Mouse (Mus musculus): ENCODE results near the gene Tmem109. TPM values are rescaled to one million over a fixed set of nuclear protein-coding genes. Genes with fewer than 3 reads are reported as not detected.

Tmem109 gene
- total and polyA plus RNA-seq, 3 experiments = 17.9 to 51.5 (median 32.9) TPM

- TF ChIP-seq EP300 (IDR thresholded peaks at IDR 0.05; ENCODE audit: low read length) = peak; percentile 61
- TF ChIP-seq MEF2A (IDR thresholded peaks at IDR 0.05; ENCODE audit: borderline replicate concordance, low read depth, low read length) = peak; percentile 73
- TF ChIP-seq GABPA (IDR thresholded peaks at IDR 0.05; ENCODE audit: insufficient replicate concordance, low read depth, low read length) = no peak
- no peak for TF ChIP-seq MAFK (IDR thresholded peaks at IDR 0.05; ENCODE audit: insufficient replicate concordance, low read length)
- TF ChIP-seq MAX (IDR thresholded peaks at IDR 0.05; ENCODE audit: low read length) = peak; percentile 59
- TF ChIP-seq POLR2A (IDR thresholded peaks at IDR 0.05; ENCODE audit: low read depth, low read length) = peak; percentile 35; the same call in 1 of the 2 replicates
These were observed 1.5 kb downstream of the Tmem109 start (continued) for GRCm38 (mm10) chr19:10880085-10880974.

GRCm38 (mm10) chr19:10878201-10878837, 3.5 kb downstream of the Tmem109 start:
- dilution Hi-C loops (cut with MboI; ENCODE audit: extremely low pct_ligation_motif_present, extremely low pct_unique_long_range_greater_than_20kb, low sequenced_read_pairs) (no loop called here), in situ Hi-C loops (cut with MboI; ENCODE audit: low pct_ligation_motif_present, low pct_unique_long_range_greater_than_20kb, low sequenced_read_pairs) (loop anchor here (5.0 kb wide), 1 partner anchor 36 kb away; no protein-coding TSS in a partner anchor)
- no peak for DNase-seq (ENCODE audit: extremely low read depth)
- peaks cover 17 to 49% of the 10 kb centered on the region in 2 experiments for H3K36me3 ChIP-seq (replicated peaks in 1 of 2; ENCODE audit: control insufficient read depth in 1 of 2, insufficient read depth in 1 of 2, low read length in 1 of 2)
- TF ChIP-seq RCOR1 (conservative IDR thresholded peaks at IDR 0.05; ENCODE audit: low read depth, low read length) = no peak
- TF ChIP-seq ELF1 (IDR thresholded peaks at IDR 0.05; ENCODE audit: low read depth, low read length) = no peak
- no peak for TF ChIP-seq CHD2 (IDR thresholded peaks at IDR 0.05; ENCODE audit: low read length)
- TF ChIP-seq POLR2AphosphoS2 (IDR thresholded peaks at IDR 0.05; ENCODE audit: low read depth, low read length) = no peak
- TF ChIP-seq GABPA (IDR thresholded peaks at IDR 0.05; ENCODE audit: insufficient replicate concordance, low read depth, low read length) = no peak
- no peak for TF ChIP-seq SIN3A (IDR thresholded peaks at IDR 0.05; ENCODE audit: low read length)
- no peak for TF ChIP-seq USF2 (conservative IDR thresholded peaks at IDR 0.05; ENCODE audit: low read depth, low read length)
- no peak for TF ChIP-seq USF1 (IDR thresholded peaks at IDR 0.05; ENCODE audit: low read depth, low read length)
- TF ChIP-seq TBP (conservative IDR thresholded peaks at IDR 0.05; ENCODE audit: low read depth, low read length) = no peak
- TF ChIP-seq MXI1 (IDR thresholded peaks at IDR 0.05; ENCODE audit: low read depth, low read length) = no peak
- no peak for TF ChIP-seq RAD21 (IDR thresholded peaks at IDR 0.05; ENCODE audit: low read depth, low read length)
- TF ChIP-seq MAFK (IDR thresholded peaks at IDR 0.05; ENCODE audit: insufficient replicate concordance, low read length) = no peak
- no peak for TF ChIP-seq CHD1 (IDR thresholded peaks at IDR 0.05; ENCODE audit: low read depth, low read length)
- H3K4me3 ChIP-seq (replicated peaks in 1 of 3; ENCODE audit: low read depth in 2 of 3, low read length in 2 of 3, poor library complexity in 1 of 3) = no peak overlapping the region
- H3K9me3 ChIP-seq (replicated peaks; ENCODE audit: low read length) = no peaks in the 10 kb centered on the region
- H3K9ac ChIP-seq (ENCODE audit: insufficient read depth, low read depth) = no peak overlapping the region
- H3K4me2 ChIP-seq (ENCODE audit: insufficient read depth, low read depth, poor library complexity, severe bottlenecking) = no peak overlapping the region
- peaks cover 10% of the 10 kb centered on the region for H3K79me2 ChIP-seq (replicated peaks; ENCODE audit: control insufficient read depth, extremely low read depth, insufficient read depth, poor library complexity, severe bottlenecking)
- no peak overlapping the region for H3K27ac ChIP-seq (ENCODE audit: insufficient read depth, low read depth)
- H3K27me3 ChIP-seq (replicated peaks) = no peaks in the 10 kb centered on the region
- H3K4me1 ChIP-seq (ENCODE audit: control insufficient read depth in 1 of 2, insufficient read depth in 2 of 2) = peaks cover 6 to 34% of the 10 kb centered on the region in 2 experiments
